ENCODE assay signal across 14 mouse cellular contexts in genomic region chr4:119141191-119141590, GRCm38 (mm10). TPM values are rescaled to one million over a fixed set of nuclear protein-coding genes. Genes with fewer than 3 reads are reported as not detected.
DNase-seq lines count a peak whose midpoint lies in the region; ATAC-seq and TF ChIP-seq lines count a peak whose summit lies in the region.
"Had no signal": no experiment of that assay in that cellular context is flagged by ENCODE, and none has a peak within 500 bp of the region (broad histone marks: within the 10 kb centered on the region; RNA-seq: fewer than 3 reads in every experiment).

No protein-coding gene starts in this region.

- peaks cover 21% of the 10 kb centered on the region for H3K36me3 ChIP-seq in heart, embryonic 10.5 days
- H3K36me3 ChIP-seq in liver, embryonic 11.5 days (ENCODE audit: control insufficient read depth, insufficient read depth, low read length) = peaks cover 5% of the 10 kb centered on the region; the same call in 1 of the 2 replicates
- peaks cover 17% of the 10 kb centered on the region for H3K36me3 ChIP-seq in liver, postnatal 0 days (replicated peaks; ENCODE audit: insufficient read depth, low read length)
- peaks cover 12% of the 10 kb centered on the region for H3K36me3 ChIP-seq in ES-Bruce4 (ENCODE audit: control insufficient read depth, insufficient read depth, low read length, poor library complexity, severe bottlenecking)

- TF ChIP-seq EP300 in liver, postnatal 0 days (IDR thresholded peaks at IDR 0.05; ENCODE audit: low read depth) = no peak
- peak; percentile 97 for TF ChIP-seq EP300 in ES-Bruce4 (IDR thresholded peaks at IDR 0.05; ENCODE audit: insufficient read depth, low read depth, low read length)

- no peak overlapping the region; the same call in 1 of the 2 replicates for H3K4me3 ChIP-seq in heart, embryonic 10.5 days
- no peak overlapping the region for H3K4me3 ChIP-seq in liver, embryonic 11.5 days (ENCODE audit: low read depth, low read length)
- no peak overlapping the region for H3K4me3 ChIP-seq in liver, postnatal 0 days (ENCODE audit: low read depth, low read length)
- peak overlapping the region; percentile 4 for H3K4me3 ChIP-seq in ES-Bruce4 (ENCODE audit: low read depth, low read length)
- H3K4me3 ChIP-seq: kidney, embryonic 15.5 days had no signal

- no peaks in the 10 kb centered on the region for H3K9me3 ChIP-seq in heart, embryonic 10.5 days
- no peaks in the 10 kb centered on the region for H3K9me3 ChIP-seq in liver, embryonic 11.5 days (ENCODE audit: control insufficient read depth, low read length)
- no peaks in the 10 kb centered on the region for H3K9me3 ChIP-seq in liver, postnatal 0 days (ENCODE audit: low read length)
- no peaks in the 10 kb centered on the region for H3K9me3 ChIP-seq in ES-Bruce4 (replicated peaks; ENCODE audit: control insufficient read depth, insufficient read depth, low read length, poor library complexity, severe bottlenecking)
- H3K9me3 ChIP-seq: kidney, embryonic 15.5 days had no signal

- peak overlapping the region; percentile 23; the same call in 1 of the 2 replicates for H3K4me2 ChIP-seq in liver, embryonic 11.5 days
- no peak overlapping the region for H3K4me2 ChIP-seq in liver, postnatal 0 days (ENCODE audit: low read depth, low read length)
- H3K4me2 ChIP-seq: kidney, embryonic 15.5 days had no signal

- H3K9ac ChIP-seq in liver, embryonic 11.5 days (ENCODE audit: low read depth, low read length) = no peak overlapping the region
- no peak overlapping the region for H3K9ac ChIP-seq in liver, postnatal 0 days (replicated peaks)
- peak overlapping the region; percentile 23 for H3K9ac ChIP-seq in ES-Bruce4 (ENCODE audit: low read depth, poor library complexity, severe bottlenecking)
- H3K9ac ChIP-seq: kidney, embryonic 15.5 days had no signal

- no peak for TF ChIP-seq CTCF in liver, postnatal 0 days (IDR thresholded peaks at IDR 0.05; ENCODE audit: low read depth)
- TF ChIP-seq CTCF in ES-Bruce4 (IDR thresholded peaks at IDR 0.05; ENCODE audit: low read depth, low read length) = no peak

- DNase-seq in heart, embryonic 10.5 days (ENCODE audit: low spot score) = no peak
- no peak for DNase-seq in heart, postnatal 10 days
- DNase-seq in liver, embryonic 11.5 days (ENCODE audit: low spot score) = no peak
- no peak for DNase-seq in liver, postnatal 0 days
- DNase-seq in mesoderm, embryonic 11.5 days (ENCODE audit: low read depth, low spot score) = peak; percentile 23
- no peak for DNase-seq in gastrocnemius, adult 18-20 months (ENCODE audit: low spot score)
- no peak for DNase-seq in spleen, postnatal 4 days (ENCODE audit: low spot score in 2 of 2)
- DNase-seq: adrenal gland, postnatal 25 days; gastrocnemius, postnatal 36 days; lung, adult 18-20 months; spleen, adult 18-20 months had no signal

- peak overlapping the region; percentile 53 for H3K27ac ChIP-seq in heart, embryonic 10.5 days
- no peak overlapping the region for H3K27ac ChIP-seq in liver, embryonic 11.5 days (ENCODE audit: low read depth, low read length)
- H3K27ac ChIP-seq in liver, postnatal 0 days (ENCODE audit: low read depth) = no peak overlapping the region
- peak overlapping the region; percentile 31 for H3K27ac ChIP-seq in ES-Bruce4 (ENCODE audit: insufficient read depth, low read length)
- H3K27ac ChIP-seq: kidney, embryonic 15.5 days had no signal

- TF ChIP-seq POLR2A in ES-Bruce4 (IDR thresholded peaks at IDR 0.05; ENCODE audit: insufficient read depth, low read length) = peak; percentile 36

- no peak for ATAC-seq in liver, embryonic 11.5 days (replicated peaks; ENCODE audit: low FRiP score)
- ATAC-seq in liver, postnatal 0 days = no peak
- ATAC-seq: forebrain, embryonic 16.5 days had no signal

- peaks cover 29% of the 10 kb centered on the region for H3K27me3 ChIP-seq in heart, embryonic 10.5 days (ENCODE audit: insufficient read depth, poor library complexity, severe bottlenecking)
- H3K27me3 ChIP-seq in liver, embryonic 11.5 days (replicated peaks; ENCODE audit: control insufficient read depth, insufficient read depth, low read length) = no peaks in the 10 kb centered on the region
- H3K27me3 ChIP-seq in liver, postnatal 0 days (ENCODE audit: insufficient read depth, low read length) = no peaks in the 10 kb centered on the region
- no peaks in the 10 kb centered on the region for H3K27me3 ChIP-seq in ES-Bruce4 (ENCODE audit: control insufficient read depth, insufficient read depth, low read length, poor library complexity, severe bottlenecking)

- intact Hi-C loops in heart, postnatal 10 days (cut with DNase I) = loop anchor here (1.0 kb wide), 1 partner anchor 136 kb away; no protein-coding TSS in a partner anchor

- H3K4me1 ChIP-seq in heart, embryonic 10.5 days = peaks cover 29% of the 10 kb centered on the region
- H3K4me1 ChIP-seq in liver, embryonic 11.5 days (replicated peaks; ENCODE audit: control insufficient read depth, insufficient read depth, low read length) = peaks cover 14% of the 10 kb centered on the region
- no peaks in the 10 kb centered on the region for H3K4me1 ChIP-seq in liver, postnatal 0 days (ENCODE audit: insufficient read depth)
- peaks cover 5% of the 10 kb centered on the region for H3K4me1 ChIP-seq in ES-Bruce4 (ENCODE audit: control insufficient read depth, insufficient read depth, low read length)

- WGBS in heart, embryonic 10.5 days = 38% methylated on average over 10 of the region's 10 CpGs
- 59% methylated on average over 10 of the region's 10 CpGs for WGBS in liver, embryonic 11.5 days
- 69% methylated on average over 10 of the region's 10 CpGs for WGBS in liver, postnatal 0 days (ENCODE audit: insufficient replicate concordance)

RNA-seq across cellular contexts. Expression of gene Slc2a1, which starts 32.7 kb away (rescaled TPM):
- polyA plus RNA-seq in heart, embryonic 10.5 days (2016; fragmentation: Nextera tagmentation; extraction: Ambion mirVana) = 549 and 607 TPM in 2 replicates
- 1 to 10 TPM; 5.1 to 7.7 TPM for total RNA-seq in heart, postnatal 10 days (2021)
- polyA plus RNA-seq in liver, embryonic 11.5 days (2014; fragmentation: Nextera tagmentation; extraction: Ambion mirVana) = 150 and 153 TPM in 2 replicates
- polyA plus RNA-seq in liver, postnatal 0 days (2015; fragmentation: Nextera tagmentation; extraction: Ambion mirVana) = 25.4 and 29.6 TPM in 2 replicates
- polyA plus RNA-seq in ES-Bruce4 (2011; ENCODE audit: insufficient read depth, insufficient read length, low read depth, missing spikeins) = 682 and 697 TPM in 2 replicates
- 1 to 10 TPM; 6.2 to 7.5 TPM for total RNA-seq in gastrocnemius, adult 18-20 months (2021)

RNA-seq across cellular contexts. Expression of gene Zfp691, which starts 32.8 kb away (rescaled TPM):
- polyA plus RNA-seq in heart, embryonic 10.5 days (2016; fragmentation: Nextera tagmentation; extraction: Ambion mirVana) = 8.1 and 10.0 TPM in 2 replicates
- 10 to 100 TPM; 19.4 to 22.3 TPM for total RNA-seq in heart, postnatal 10 days (2021)
- polyA plus RNA-seq in liver, embryonic 11.5 days (2014; fragmentation: Nextera tagmentation; extraction: Ambion mirVana) = 5.4 and 8.1 TPM in 2 replicates
- 1.8 and 2.1 TPM in 2 replicates for polyA plus RNA-seq in liver, postnatal 0 days (2015; fragmentation: Nextera tagmentation; extraction: Ambion mirVana)
- polyA plus RNA-seq in ES-Bruce4 (2011; ENCODE audit: insufficient read depth, insufficient read length, low read depth, missing spikeins) = 12.3 and 14.8 TPM in 2 replicates
- total RNA-seq in gastrocnemius, adult 18-20 months (2021) = 10 to 100 TPM; 18.5 TPM

RNA-seq across cellular contexts. Expression of gene Ermap, which starts 48.6 kb away (rescaled TPM):
- polyA plus RNA-seq in heart, embryonic 10.5 days (2016; fragmentation: Nextera tagmentation; extraction: Ambion mirVana) = 26.6 and 31.9 TPM in 2 replicates
- total RNA-seq in heart, postnatal 10 days (2021) = under 1 TPM in 1 of 2 experiments, not detected in 1; 0.12 TPM
- 263 and 274 TPM in 2 replicates for polyA plus RNA-seq in liver, embryonic 11.5 days (2014; fragmentation: Nextera tagmentation; extraction: Ambion mirVana)
- 125 and 144 TPM in 2 replicates for polyA plus RNA-seq in liver, postnatal 0 days (2015; fragmentation: Nextera tagmentation; extraction: Ambion mirVana)
- polyA plus RNA-seq in ES-Bruce4 (2011; ENCODE audit: insufficient read depth, insufficient read length, low read depth, missing spikeins) = 0.37 and 0.52 TPM in 2 replicates
- not detected for total RNA-seq in gastrocnemius, adult 18-20 months (2021)
- total RNA-seq: gastrocnemius, postnatal 36 days had no signal

RNA-seq across cellular contexts. Expression of gene Svbp, which starts 53.9 kb away (rescaled TPM):
- polyA plus RNA-seq in heart, embryonic 10.5 days (2016; fragmentation: Nextera tagmentation; extraction: Ambion mirVana) = 126 and 154 TPM in 2 replicates
- total RNA-seq in heart, postnatal 10 days (2021) = 10 to 100 TPM; 30.0 to 30.9 TPM
- polyA plus RNA-seq in liver, embryonic 11.5 days (2014; fragmentation: Nextera tagmentation; extraction: Ambion mirVana) = 169 and 174 TPM in 2 replicates
- 54.8 and 61.3 TPM in 2 replicates for polyA plus RNA-seq in liver, postnatal 0 days (2015; fragmentation: Nextera tagmentation; extraction: Ambion mirVana)
- 34.2 and 39.1 TPM in 2 replicates for polyA plus RNA-seq in ES-Bruce4 (2011; ENCODE audit: insufficient read depth, insufficient read length, low read depth, missing spikeins)
- 10 to 100 TPM in 1 of 2 experiments, 1 to 10 TPM in 1; 9.3 to 12.2 TPM for total RNA-seq in gastrocnemius, adult 18-20 months (2021)

Comparison
In these comparisons a context has a peak if more than half of its experiments do, and no peak if none do; other contexts are left out.
1. H3K27ac ChIP-seq: peak in heart, embryonic 10.5 days (single experiment) and ES-Bruce4 (single experiment); none in liver, embryonic 11.5 days (single experiment) and liver, postnatal 0 days (single experiment).
2. RNA of gene Ermap, which starts 48.6 kb away (polyA plus RNA-seq): 263 to 274 TPM in liver, embryonic 11.5 days, 125 to 144 TPM in liver, postnatal 0 days and 26.6 to 31.9 TPM in heart, embryonic 10.5 days; 0.37 to 0.52 TPM in ES-Bruce4; every median in the first group is over 10 times any median in the second.